Mouse (Mus musculus) adrenal gland, postnatal 25 days (tissue): ENCODE results near the gene Tmem231. TPM values are rescaled to one million over a fixed set of nuclear protein-coding genes. Genes with fewer than 3 reads are reported as not detected.
A peak's percentile ranks its signal among the peaks of the same experiment; 100 is the strongest.
"Not testable (repeated sequence)": the region's sequence is repeated elsewhere in the genome, so short reads cannot be mapped to it uniquely, and the experiment has no call there.

ENCODE experiments used
- DNase-seq: peaks from one replicate; pipeline ENCODE4 v3.0.0; 2021; ENCODE audit warnings: mixed read lengths
- total RNA-seq: library from RNA; stranded (reverse); gene quantifications from 2 replicates; pipeline ENCODE4 v1.2.3, GENCODE M21; 2021

The Tmem231 gene
- total RNA-seq, 1 experiment from 2014 or later: 7.3 TPM

- no peak for DNase-seq
Measured at GRCm38 (mm10) chr8:111947954-111948353, 14.3 kb upstream of the Tmem231 start.

GRCm38 (mm10) chr8:111947144-111947543 is 13.5 kb upstream of the Tmem231 start:
- no peak for DNase-seq

- DNase-seq: no peak
Measured at GRCm38 (mm10) chr8:111943544-111943943, 9.9 kb upstream of the Tmem231 start.

GRCm38 (mm10) chr8:111941101-111941454 is 7.4 kb upstream of the Tmem231 start:
- peak; percentile 53 for DNase-seq

GRCm38 (mm10) chr8:111940171-111941100 is 6.8 kb upstream of the Tmem231 start, which contains the start of gene Gabarapl2:
Gabarapl2 (plus strand) TSS chr8:111940703.
- DNase-seq: peak; percentile 98

GRCm38 (mm10) chr8:111939516-111940142 is 5.9 kb upstream of the Tmem231 start:
- peak; percentile 51 for DNase-seq

GRCm38 (mm10) chr8:111938076-111938985 is 4.7 kb upstream of the Tmem231 start:
- not testable (repeated sequence) for DNase-seq

GRCm38 (mm10) chr8:111937184-111937583 is 3.5 kb upstream of the Tmem231 start:
- no peak for DNase-seq

GRCm38 (mm10) chr8:111934201-111934600 is 520 bp upstream of the Tmem231 start:
- no peak for DNase-seq

GRCm38 (mm10) chr8:111932580-111933336 is 923 bp downstream of the Tmem231 start:
- DNase-seq: peak; percentile 58

GRCm38 (mm10) chr8:111931721-111932120 is 2.0 kb downstream of the Tmem231 start:
- no peak for DNase-seq

- DNase-seq: no peak
Measured at GRCm38 (mm10) chr8:111929648-111930344, 3.9 kb downstream of the Tmem231 start.

- DNase-seq: no peak
Measured at GRCm38 (mm10) chr8:111924976-111925375, 8.7 kb downstream of the Tmem231 start.

GRCm38 (mm10) chr8:111923383-111923804 is 10.3 kb downstream of the Tmem231 start:
- DNase-seq: peak; percentile 60

GRCm38 (mm10) chr8:111920971-111921370 is 12.7 kb downstream of the Tmem231 start:
- no peak for DNase-seq

GRCm38 (mm10) chr8:111919663-111920062 is 14.0 kb downstream of the Tmem231 start:
- DNase-seq: no peak

GRCm38 (mm10) chr8:111912860-111913432 is 20.7 kb downstream of the Tmem231 start:
- peak; percentile 5 for DNase-seq

- DNase-seq: no peak
Measured at GRCm38 (mm10) chr8:111911572-111911971, 22.1 kb downstream of the Tmem231 start.

- DNase-seq: no peak
Measured at GRCm38 (mm10) chr8:111909621-111910450, 23.8 kb downstream of the Tmem231 start, which contains the start of gene Chst5. Chst5 (minus strand) TSS chr8:111910447.
